ENCODE assay signal across 13 mouse cellular contexts in genomic region chr19:27514267-27514666, GRCm38 (mm10).
A peak's percentile ranks its signal among the peaks of the same experiment; 100 is the strongest.
DNase-seq lines count a peak whose midpoint lies in the region; ATAC-seq and TF ChIP-seq lines count a peak whose summit lies in the region.
"Had no signal": no experiment of that assay in that cellular context is flagged by ENCODE, and none has a peak within 500 bp of the region (broad histone marks: within the 10 kb centered on the region; RNA-seq: fewer than 3 reads in every experiment).

No protein-coding gene starts in this region.

- no peak for ATAC-seq in forebrain, embryonic 12.5 days (ENCODE audit: low FRiP score)
- ATAC-seq: forebrain, embryonic 13.5 days had no signal

- peak; percentile 26 for DNase-seq in urinary bladder, postnatal 25 days (ENCODE audit: low spot score)
- DNase-seq in urinary bladder, postnatal 4 days (ENCODE audit: low spot score in 2 of 2): no peak
- DNase-seq in fat pad, adult 2 months (ENCODE audit: extremely low read depth, low read depth, low spot score): peak; percentile 4
- peak; percentile 83 for DNase-seq in lung, postnatal 10 days
- no peak for DNase-seq in cerebellum, postnatal 25 days
- DNase-seq in layer of hippocampus, adult 2 months (ENCODE audit: low spot score in 2 of 2): no peak
- DNase-seq: kidney, postnatal 25 days; retina, postnatal 1 day; thymus, postnatal 14 days had no signal

- H3K36me3 ChIP-seq in forebrain, embryonic 12.5 days (replicated peaks): no peaks in the 10 kb centered on the region
- H3K36me3 ChIP-seq: heart, embryonic 13.5 days had no signal

- no peaks in the 10 kb centered on the region for H3K9me3 ChIP-seq in forebrain, embryonic 12.5 days
- H3K9me3 ChIP-seq: forebrain, embryonic 13.5 days; heart, embryonic 13.5 days had no signal

- WGBS in forebrain, embryonic 12.5 days: 90% methylated on average over 3 of the region's 3 CpGs

- H3K4me2 ChIP-seq in forebrain, embryonic 12.5 days: no peak overlapping the region
- H3K4me2 ChIP-seq: forebrain, embryonic 13.5 days; heart, embryonic 13.5 days had no signal

- H3K9ac ChIP-seq in forebrain, embryonic 12.5 days: no peak overlapping the region
- H3K9ac ChIP-seq: forebrain, embryonic 13.5 days; heart, embryonic 13.5 days; liver, embryonic 14.5 days had no signal

- H3K27ac ChIP-seq in forebrain, embryonic 12.5 days: no peak overlapping the region
- no peak overlapping the region for H3K27ac ChIP-seq in layer of hippocampus, adult 2 months
- H3K27ac ChIP-seq: forebrain, embryonic 13.5 days; heart, embryonic 13.5 days; liver, embryonic 14.5 days had no signal

- TF ChIP-seq CTCF in layer of hippocampus, adult 2 months (conservative IDR thresholded peaks at IDR 0.05): no peak

- H3K27me3 ChIP-seq in forebrain, embryonic 12.5 days: no peaks in the 10 kb centered on the region
- H3K27me3 ChIP-seq: forebrain, embryonic 13.5 days; heart, embryonic 13.5 days had no signal

- no peaks in the 10 kb centered on the region; the same call in 1 of the 2 replicates for H3K4me1 ChIP-seq in forebrain, embryonic 12.5 days
- H3K4me1 ChIP-seq: forebrain, embryonic 13.5 days; heart, embryonic 13.5 days had no signal

- H3K4me3 ChIP-seq in forebrain, embryonic 12.5 days (replicated peaks): no peak overlapping the region
- H3K4me3 ChIP-seq in layer of hippocampus, adult 2 months: no peak overlapping the region
- H3K4me3 ChIP-seq: forebrain, embryonic 13.5 days; heart, embryonic 13.5 days had no signal

Comparison
In these comparisons a context has a peak if more than half of its experiments do, and no peak if none do; other contexts are left out.
1. DNase-seq: peak in urinary bladder, postnatal 25 days (single experiment), fat pad, adult 2 months (single experiment) and lung, postnatal 10 days (single experiment); none in urinary bladder, postnatal 4 days (0 of 2), cerebellum, postnatal 25 days (0 of 2) and layer of hippocampus, adult 2 months (0 of 2).